In genomic region chrX:135791536-135791935, GRCm38 (mm10) we compare ENCODE assay signal across 26 mouse cellular contexts.
"Had no signal": no experiment of that assay in that cellular context is flagged by ENCODE, and none has a peak within 500 bp of the region (broad histone marks: within the 10 kb centered on the region; RNA-seq: fewer than 3 reads in every experiment).

No protein-coding gene starts in this region.

- H3K4me1 ChIP-seq: heart, embryonic 10.5 days; heart, embryonic 12.5 days; hindbrain, embryonic 13.5 days; hindbrain, embryonic 15.5 days; kidney, embryonic 15.5 days; limb, embryonic 12.5 days; limb, embryonic 15.5 days; liver, embryonic 13.5 days; liver, embryonic 15.5 days had no signal

- H3K36me3 ChIP-seq: heart, embryonic 10.5 days; heart, embryonic 12.5 days; hindbrain, embryonic 13.5 days; hindbrain, embryonic 15.5 days; kidney, embryonic 15.5 days; limb, embryonic 12.5 days; limb, embryonic 15.5 days; liver, embryonic 13.5 days; liver, embryonic 15.5 days had no signal

- ATAC-seq: hindbrain, postnatal 0 days; intestine, embryonic 16.5 days; liver, postnatal 0 days had no signal

- H3K9ac ChIP-seq: heart, embryonic 12.5 days; hindbrain, embryonic 13.5 days; hindbrain, embryonic 15.5 days; kidney, embryonic 15.5 days; limb, embryonic 12.5 days; limb, embryonic 15.5 days; liver, embryonic 13.5 days; liver, embryonic 15.5 days; liver, postnatal 0 days had no signal

- DNase-seq: gastrocnemius, postnatal 14 days; gastrocnemius, postnatal 36 days; heart, adult 11 months; heart, adult 2 months; heart, postnatal 10 days; kidney, adult 11 months; kidney, adult 2 months; kidney, adult 9 months; kidney, postnatal 14 days; kidney, postnatal 36 days; layer of hippocampus, adult 9-11 months; layer of hippocampus, postnatal 36 days; left cerebral cortex, postnatal 4 days; liver, embryonic 13.5 days; liver, postnatal 0 days had no signal

- H3K27ac ChIP-seq: heart, adult 2 months; heart, embryonic 10.5 days; hindbrain, embryonic 13.5 days; hindbrain, embryonic 15.5 days; hindbrain, postnatal 0 days; kidney, embryonic 15.5 days; kidney, postnatal 0 days; limb, embryonic 12.5 days; liver, embryonic 13.5 days; liver, embryonic 15.5 days had no signal

- H3K9me3 ChIP-seq: heart, embryonic 10.5 days; heart, embryonic 12.5 days; hindbrain, embryonic 13.5 days; hindbrain, embryonic 15.5 days; kidney, embryonic 15.5 days; limb, embryonic 12.5 days; limb, embryonic 15.5 days; liver, embryonic 13.5 days; liver, embryonic 15.5 days had no signal

- H3K4me2 ChIP-seq: heart, embryonic 12.5 days; hindbrain, embryonic 13.5 days; hindbrain, embryonic 15.5 days; kidney, embryonic 15.5 days; limb, embryonic 12.5 days; limb, embryonic 15.5 days; liver, embryonic 13.5 days; liver, embryonic 15.5 days had no signal

- H3K4me3 ChIP-seq: heart, adult 2 months; heart, embryonic 10.5 days; heart, embryonic 12.5 days; hindbrain, embryonic 13.5 days; hindbrain, embryonic 15.5 days; kidney, embryonic 15.5 days; limb, embryonic 12.5 days; limb, embryonic 15.5 days; liver, embryonic 13.5 days; liver, embryonic 15.5 days had no signal

- H3K27me3 ChIP-seq: heart, embryonic 12.5 days; hindbrain, embryonic 13.5 days; hindbrain, embryonic 15.5 days; limb, embryonic 15.5 days; liver, embryonic 13.5 days; liver, embryonic 15.5 days had no signal
